Mouse (Mus musculus) ES-Bruce4 (cell line): Measurements from ENCODE around the gene Kif13a. TPM values are rescaled to one million over a fixed set of nuclear protein-coding genes. Genes with fewer than 3 reads are reported as not detected.

ENCODE experiments used
- H3K27ac ChIP-seq: 2 replicates; pipeline ENCODE4 v1.5.1; 2012; ENCODE audit warnings: low read length, inconsistent platforms; ENCODE audit not compliant: insufficient read depth
- H3K27me3 ChIP-seq: 2 replicates; pipeline ENCODE4 v1.6.1; 2012; ENCODE audit warnings: mild to moderate bottlenecking, low read length, inconsistent platforms; ENCODE audit not compliant: control insufficient read depth, poor library complexity, insufficient read depth, severe bottlenecking
- H3K36me3 ChIP-seq: 2 replicates; pipeline ENCODE4 v1.6.1; 2012; ENCODE audit warnings: inconsistent platforms, mild to moderate bottlenecking, low read length, moderate library complexity; ENCODE audit not compliant: control insufficient read depth, poor library complexity, insufficient read depth, severe bottlenecking
- H3K4me1 ChIP-seq: one replicate; pipeline ENCODE4 v1.8.1; 2011; ENCODE audit warnings: low read length; ENCODE audit not compliant: control insufficient read depth, insufficient read depth
- H3K4me3 ChIP-seq: 2 replicates; pipeline ENCODE4 v1.5.1; 2011; ENCODE audit warnings: low read depth, mild to moderate bottlenecking, low read length
- H3K9ac ChIP-seq: 2 replicates; pipeline ENCODE4 v1.6.1; 2012; ENCODE audit warnings: low read depth, mild to moderate bottlenecking, inconsistent platforms; ENCODE audit not compliant: poor library complexity, severe bottlenecking
- H3K9me3 ChIP-seq: replicated peaks from 2 replicates; pipeline ENCODE4 v1.6.1; 2012; ENCODE audit warnings: mild to moderate bottlenecking, low read length, inconsistent platforms; ENCODE audit not compliant: control insufficient read depth, poor library complexity, insufficient read depth, severe bottlenecking
- CTCF ChIP-seq: IDR thresholded peaks from one replicate; pipeline ENCODE4 v1.8.1; 2011; ENCODE audit warnings: low read depth, low read length
- EP300 ChIP-seq: IDR thresholded peaks from 2 replicates; pipeline ENCODE4 v1.6.1; 2011; ENCODE audit warnings: low read depth, low read length; ENCODE audit not compliant: insufficient read depth
- POLR2A ChIP-seq: IDR thresholded peaks from one replicate; pipeline ENCODE4 v1.8.1; 2011; ENCODE audit warnings: low read length; ENCODE audit not compliant: insufficient read depth
- polyA plus RNA-seq: library from polyadenylated mRNA; stranded (reverse); fragments of >200 nt; gene quantifications from 2 replicates; pipeline ENCODE4 v1.2.4, GENCODE M21; 2011; ENCODE audit warnings: low read depth; ENCODE audit not compliant: missing spikeins, insufficient read depth, insufficient read length

Kif13a gene
- polyA plus RNA-seq, 1 experiment, result 41.1 TPM

- H3K36me3 ChIP-seq, result no peaks in the 10 kb centered on the region
- no peak overlapping the region for H3K9ac ChIP-seq
- H3K9me3 ChIP-seq, result no peaks in the 10 kb centered on the region
- no peak overlapping the region for H3K27ac ChIP-seq
- no peaks in the 10 kb centered on the region for H3K27me3 ChIP-seq
- TF ChIP-seq POLR2A (no peak), CTCF (peak; percentile 21)
- H3K4me3 ChIP-seq, result no peak overlapping the region
- peaks cover 2% of the 10 kb centered on the region for H3K4me1 ChIP-seq
These were observed 39.0 kb upstream of the Kif13a start for GRCm38 (mm10) chr13:46968626-46969025.

DNA sequence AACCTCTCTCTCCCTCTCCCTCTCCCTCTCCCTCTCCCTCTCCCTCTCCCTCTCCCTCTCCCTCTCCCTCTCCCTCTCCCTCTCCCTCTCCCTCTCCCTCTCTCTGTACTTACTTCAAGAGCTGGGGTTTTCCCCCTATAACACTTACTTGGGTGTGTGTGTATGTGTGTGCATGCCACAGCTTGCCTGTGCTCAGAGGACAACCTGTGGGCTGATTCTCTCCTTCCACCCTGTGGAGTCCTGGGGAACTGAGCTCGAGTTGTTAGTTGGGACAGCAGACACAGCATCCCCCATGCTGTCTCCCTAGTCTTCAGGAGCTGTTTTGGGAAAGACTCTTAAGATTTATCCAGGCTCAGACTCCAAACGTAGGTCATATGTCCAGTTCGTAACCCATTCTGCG, 37.6 kb upstream of the Kif13a start:
- peak overlapping the region; percentile 42; the same call in 1 of the 2 replicates for H3K9ac ChIP-seq
- H3K27ac ChIP-seq, result no peak overlapping the region
- H3K9me3 ChIP-seq, result no peaks in the 10 kb centered on the region
- peaks cover 3% of the 10 kb centered on the region for H3K4me1 ChIP-seq
- no peak overlapping the region for H3K4me3 ChIP-seq
- H3K36me3 ChIP-seq, result no peaks in the 10 kb centered on the region
- no peak for TF ChIP-seq EP300
- TF ChIP-seq POLR2A, result no peak
- no peak for TF ChIP-seq CTCF
- no peaks in the 10 kb centered on the region for H3K27me3 ChIP-seq

- no peaks in the 10 kb centered on the region for H3K9me3 ChIP-seq
- H3K4me3 ChIP-seq, result no peak overlapping the region
- no peak overlapping the region for H3K27ac ChIP-seq
- H3K9ac ChIP-seq, result no peak overlapping the region
- no peaks in the 10 kb centered on the region for H3K27me3 ChIP-seq
- no peak for TF ChIP-seq CTCF
- H3K4me1 ChIP-seq, result peaks cover 1% of the 10 kb centered on the region
- no peaks in the 10 kb centered on the region for H3K36me3 ChIP-seq
These were observed 31.3 kb upstream of the Kif13a start for GRCm38 (mm10) chr13:46960878-46961474.

GRCm38 (mm10) chr13:46959139-46959538, 29.5 kb upstream of the Kif13a start:
- H3K36me3 ChIP-seq, result no peaks in the 10 kb centered on the region
- H3K27me3 ChIP-seq, result no peaks in the 10 kb centered on the region
- H3K4me1 ChIP-seq, result peaks cover 1% of the 10 kb centered on the region
- no peak overlapping the region for H3K27ac ChIP-seq
- H3K9ac ChIP-seq, result no peak overlapping the region
- TF ChIP-seq EP300, result no peak
- no peak for TF ChIP-seq CTCF
- no peak overlapping the region for H3K4me3 ChIP-seq
- H3K9me3 ChIP-seq, result no peaks in the 10 kb centered on the region

- Histone ChIP-seq H3K27me3 (no peaks in the 10 kb centered on the region), H3K36me3 (no peaks in the 10 kb centered on the region), H3K27ac (no peak overlapping the region), H3K9ac (no peak overlapping the region), H3K4me1 (no peaks in the 10 kb centered on the region), H3K9me3 (no peaks in the 10 kb centered on the region), H3K4me3 (no peak overlapping the region)
- TF ChIP-seq POLR2A, result no peak
- no peak for TF ChIP-seq EP300
- TF ChIP-seq CTCF, result no peak
These were observed 21.5 kb upstream of the Kif13a start for GRCm38 (mm10) chr13:46951212-46951611.

GRCm38 (mm10) chr13:46949741-46950140, 20.1 kb upstream of the Kif13a start:
- TF ChIP-seq EP300, result no peak
- no peak for TF ChIP-seq CTCF
- TF ChIP-seq POLR2A, result no peak
- Histone ChIP-seq H3K4me3 (no peak overlapping the region), H3K27me3 (no peaks in the 10 kb centered on the region), H3K9ac (no peak overlapping the region), H3K9me3 (no peaks in the 10 kb centered on the region), H3K36me3 (no peaks in the 10 kb centered on the region), H3K4me1 (no peaks in the 10 kb centered on the region), H3K27ac (no peak overlapping the region)
